Mouse (Mus musculus) lung, embryonic 14.5 days (tissue): Measurements from ENCODE around the gene Ghrhr. TPM values are rescaled to one million over a fixed set of nuclear protein-coding genes. Genes with fewer than 3 reads are reported as not detected.

Experiments used
- ATAC-seq: fragments of 200-750 bp; cut with Nextera tagmentation; 2 replicates; pipeline ENCODE4 v1.8.0; 2017; ENCODE audit warnings: mild to moderate bottlenecking, moderate TSS enrichment, moderate library complexity; ENCODE audit not compliant: insufficient read depth
- DNase-seq: peaks from one replicate; pipeline ENCODE4 v3.0.0-alpha.2; 2015
- H3K27ac ChIP-seq: fragments of 300-500 bp; sonication (generic); 2 replicates; pipeline ENCODE4 v1.5.1; 2014; ENCODE audit warnings: low read depth, mild to moderate bottlenecking, moderate library complexity
- H3K27me3 ChIP-seq: fragments of 300-500 bp; sonication (generic); 2 replicates; pipeline ENCODE4 v1.6.1; 2014; ENCODE audit warnings: low read length, control low read depth; ENCODE audit not compliant: insufficient read depth
- H3K36me3 ChIP-seq: fragments of 300-500 bp; sonication (generic); 2 replicates; pipeline ENCODE4 v1.6.1; 2014; ENCODE audit warnings: control low read depth; ENCODE audit not compliant: insufficient read depth
- H3K4me1 ChIP-seq: fragments of 300-500 bp; sonication (generic); 2 replicates; pipeline ENCODE4 v1.6.1; 2014; ENCODE audit warnings: antibody characterized with exemption, control low read depth; ENCODE audit not compliant: insufficient read depth
- H3K4me2 ChIP-seq: fragments of 300-500 bp; sonication (generic); 2 replicates; pipeline ENCODE4 v1.6.1; 2014; ENCODE audit warnings: mild to moderate bottlenecking
- H3K4me3 ChIP-seq: fragments of 300-500 bp; sonication (generic); 2 replicates; pipeline ENCODE4 v1.5.1; 2014; ENCODE audit warnings: low read depth, low read length
- H3K9ac ChIP-seq: fragments of 300-500 bp; sonication (generic); 2 replicates; pipeline ENCODE4 v1.6.1; 2014
- H3K9me3 ChIP-seq: fragments of 300-500 bp; sonication (generic); 2 replicates; pipeline ENCODE4 v1.6.1; 2016; ENCODE audit warnings: low read depth, low read length, control low read depth
- CTCF ChIP-seq: IDR thresholded peaks from 2 replicates; pipeline ENCODE4 v1.5.1; 2016; ENCODE audit warnings: antibody characterized with exemption, low read depth
- WGBS: fragments of 180-500 bp; shearing (Covaris S2); extraction: QIAGEN DNeasy Blood & Tissue Kit; methylation state at CpG from one replicate; pipeline ENCODE4 v1.1.7; 2014; 5-methylcytosine and 5-hydroxymethylcytosine counted together
- polyA plus RNA-seq: library from polyadenylated mRNA; unstranded; fragments of >200 nt; fragmentation: Nextera tagmentation; extraction: Ambion mirVana; gene quantifications from 2 replicates; pipeline ENCODE4 v1.2.1, GENCODE M21; 2014

Ghrhr gene
- polyA plus RNA-seq, 1 experiment from 2014 or later: not detected

DNA sequence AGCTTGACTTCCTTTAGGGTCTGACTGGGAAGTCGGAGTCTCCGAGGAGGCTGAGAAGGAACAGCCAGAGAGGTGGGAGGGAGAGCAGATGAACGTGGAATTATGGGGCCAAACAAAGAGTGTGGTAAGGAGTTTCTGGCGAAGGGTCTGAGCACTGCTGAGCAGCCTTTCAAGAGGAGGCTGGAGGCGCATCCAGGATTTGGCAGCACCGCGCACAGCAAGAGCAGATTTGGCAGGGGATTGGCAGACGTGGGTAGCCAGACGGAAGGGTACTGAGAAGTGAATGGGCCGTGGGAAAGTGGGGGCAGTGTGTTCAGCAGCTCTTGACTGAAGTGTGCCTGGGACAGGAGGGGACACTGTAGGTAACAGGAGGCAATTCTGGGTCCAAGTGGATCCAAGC, 18.8 kb downstream of the Ghrhr start:
- H3K27me3 ChIP-seq: no peaks in the 10 kb centered on the region; the same call in 1 of the 2 replicates
- WGBS: 67% methylated on average over 10 of the region's 10 CpGs

DNA sequence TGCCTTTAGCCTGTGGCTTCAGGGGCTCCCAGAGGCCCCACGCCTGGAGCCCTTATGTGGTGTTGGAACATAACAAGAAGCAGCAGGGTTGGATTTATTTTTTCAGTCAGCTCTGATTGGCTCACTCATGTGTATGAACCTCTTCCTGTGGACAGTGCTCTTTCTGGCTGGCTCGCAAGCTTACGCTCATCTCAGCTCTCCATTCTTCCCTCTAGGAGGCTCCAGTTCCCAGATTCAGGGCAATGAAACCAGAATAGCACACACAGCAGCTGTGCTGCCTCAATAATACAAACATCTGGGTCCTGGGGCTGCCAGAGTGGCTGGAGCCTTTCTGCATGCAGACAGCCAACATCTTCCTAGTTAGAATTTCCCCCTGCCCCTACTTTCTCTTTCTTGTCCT, 20.1 kb downstream of the Ghrhr start:
- peak overlapping the region; percentile 20; the same call in 1 of the 2 replicates for H3K4me2 ChIP-seq
- DNase-seq: peak; percentile 87
- peak; percentile 59 for TF ChIP-seq CTCF

More for the DNA sequence above, 18.8 kb downstream of the Ghrhr start:
- Histone ChIP-seq H3K27ac (no peak overlapping the region), H3K9ac (no peak overlapping the region), H3K4me2 (no peak overlapping the region), H3K36me3 (no peaks in the 10 kb centered on the region), H3K9me3 (no peaks in the 10 kb centered on the region), H3K4me3 (no peak overlapping the region), H3K4me1 (peaks cover 4% of the 10 kb centered on the region; the same call in 1 of the 2 replicates)
- DNase-seq (no peak), ATAC-seq (no peak)
- no peak for TF ChIP-seq CTCF

DNA sequence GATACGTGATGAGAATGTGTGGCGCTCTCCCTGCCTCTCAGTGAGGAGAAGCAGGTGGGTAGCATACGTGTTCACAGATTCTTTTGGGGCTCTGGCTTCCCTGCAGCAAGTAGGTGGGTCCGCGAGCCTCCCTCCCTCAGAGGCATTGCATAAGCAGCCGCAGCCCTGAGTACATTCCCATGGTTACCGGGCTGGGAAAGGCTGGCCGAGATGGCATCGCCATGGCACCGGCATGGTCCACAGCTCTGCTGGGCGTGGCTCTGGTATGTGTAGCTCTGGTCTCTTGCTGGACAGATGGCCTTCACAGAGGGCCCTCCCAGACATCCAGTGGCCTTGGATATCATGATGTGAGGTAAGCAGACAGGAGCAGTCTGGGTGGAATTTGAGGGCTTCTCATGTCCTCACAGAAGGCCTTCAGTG, 20.5 kb downstream of the Ghrhr start:
- DNase-seq (peak; percentile 43), ATAC-seq (peak; percentile 59; the same call in 1 of the 2 replicates)
- Histone ChIP-seq H3K36me3 (no peaks in the 10 kb centered on the region), H3K9me3 (no peaks in the 10 kb centered on the region), H3K4me1 (peaks cover 4% of the 10 kb centered on the region; the same call in 1 of the 2 replicates), H3K27me3 (no peaks in the 10 kb centered on the region), H3K4me2 (peak overlapping the region; percentile 20; the same call in 1 of the 2 replicates), H3K4me3 (no peak overlapping the region), H3K9ac (no peak overlapping the region), H3K27ac (peak overlapping the region; percentile 32; the same call in 1 of the 2 replicates)
- WGBS: 55% methylated on average over 11 of the region's 11 CpGs
- TF ChIP-seq CTCF: no peak

More for the DNA sequence above, 20.1 kb downstream of the Ghrhr start:
- peaks cover 4% of the 10 kb centered on the region; the same call in 1 of the 2 replicates for H3K4me1 ChIP-seq
- peak overlapping the region; percentile 32; the same call in 1 of the 2 replicates for H3K27ac ChIP-seq
- peak; percentile 87 for ATAC-seq
- H3K9ac ChIP-seq: no peak overlapping the region
- H3K36me3 ChIP-seq: no peaks in the 10 kb centered on the region
- no peaks in the 10 kb centered on the region for H3K9me3 ChIP-seq
- WGBS: 15% methylated on average over 3 of the region's 3 CpGs
- H3K4me3 ChIP-seq: no peak overlapping the region
- H3K27me3 ChIP-seq: no peaks in the 10 kb centered on the region

DNA sequence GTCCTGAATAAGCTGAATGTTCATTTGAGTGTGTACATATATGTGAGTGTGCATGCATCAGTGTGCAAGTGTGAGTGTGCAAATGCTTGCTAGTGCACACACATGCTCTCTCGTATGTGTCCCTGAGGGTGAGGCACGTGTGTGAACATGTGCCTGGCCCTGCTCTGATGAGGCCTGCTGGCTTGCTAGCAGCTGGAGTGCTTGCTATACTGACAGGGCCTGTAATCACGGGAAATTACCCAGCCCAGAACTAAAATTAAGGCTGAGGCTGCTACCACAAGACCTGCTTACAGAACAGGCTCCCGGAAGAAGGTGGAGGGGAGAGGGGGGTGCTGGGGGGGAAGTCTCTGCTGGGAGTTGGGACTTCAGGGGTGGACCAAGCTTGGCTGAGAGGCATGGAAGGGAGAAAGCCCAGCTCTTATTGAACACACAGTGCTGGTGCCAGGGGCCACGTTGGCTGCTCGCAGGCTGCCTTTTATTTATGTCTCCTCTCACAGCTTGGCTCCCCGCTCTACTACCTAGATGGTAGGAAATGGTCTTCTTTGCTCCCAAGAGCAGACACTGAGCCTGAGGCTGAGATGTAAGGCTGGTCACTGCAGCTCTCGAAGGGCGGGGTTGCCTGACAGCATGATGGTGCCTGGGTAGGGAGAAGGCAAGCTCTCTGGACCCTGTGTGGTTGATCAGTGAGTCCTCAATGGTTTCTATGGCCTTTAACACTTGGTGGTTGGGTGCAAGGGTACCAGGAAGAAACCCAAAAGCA, 23.0 kb downstream of the Ghrhr start:
- no peak for DNase-seq
- no peak overlapping the region for H3K4me2 ChIP-seq
- no peak overlapping the region for H3K4me3 ChIP-seq
- no peaks in the 10 kb centered on the region for H3K36me3 ChIP-seq
- no peaks in the 10 kb centered on the region for H3K9me3 ChIP-seq
- peaks cover 4% of the 10 kb centered on the region; the same call in 1 of the 2 replicates for H3K4me1 ChIP-seq
- no peak overlapping the region for H3K27ac ChIP-seq
- WGBS: 77% methylated on average over 9 of the region's 9 CpGs
- no peak for TF ChIP-seq CTCF
- no peak for ATAC-seq
- no peak overlapping the region for H3K9ac ChIP-seq
- H3K27me3 ChIP-seq: no peaks in the 10 kb centered on the region

DNA sequence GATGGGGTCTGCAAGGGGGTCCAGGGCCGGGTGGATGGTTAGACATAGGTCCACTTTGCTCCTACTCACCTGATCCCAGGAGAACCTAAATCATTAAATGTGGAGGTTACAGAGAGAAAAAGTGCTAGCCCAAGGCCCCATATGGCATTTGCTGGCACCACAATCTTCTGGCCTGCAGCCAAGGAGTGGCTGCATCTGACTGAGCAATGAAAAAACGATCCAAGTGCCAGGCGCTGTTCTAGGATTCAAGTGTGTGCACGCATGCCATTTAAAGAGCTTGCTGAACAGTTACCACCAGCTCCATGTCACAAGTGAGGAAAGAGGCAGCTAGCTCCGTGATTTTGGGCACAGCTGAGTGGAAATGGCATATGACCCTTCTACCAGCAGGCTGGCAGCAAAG, 23.8 kb downstream of the Ghrhr start:
- Histone ChIP-seq H3K4me1 (peaks cover 4% of the 10 kb centered on the region; the same call in 1 of the 2 replicates), H3K9ac (no peak overlapping the region), H3K4me3 (no peak overlapping the region), H3K4me2 (no peak overlapping the region), H3K27ac (no peak overlapping the region), H3K9me3 (no peaks in the 10 kb centered on the region), H3K27me3 (no peaks in the 10 kb centered on the region), H3K36me3 (no peaks in the 10 kb centered on the region)
- TF ChIP-seq CTCF: no peak
- no peak for ATAC-seq
- WGBS: 64% methylated on average over 5 of the region's 5 CpGs
- DNase-seq: peak; percentile 43

DNA sequence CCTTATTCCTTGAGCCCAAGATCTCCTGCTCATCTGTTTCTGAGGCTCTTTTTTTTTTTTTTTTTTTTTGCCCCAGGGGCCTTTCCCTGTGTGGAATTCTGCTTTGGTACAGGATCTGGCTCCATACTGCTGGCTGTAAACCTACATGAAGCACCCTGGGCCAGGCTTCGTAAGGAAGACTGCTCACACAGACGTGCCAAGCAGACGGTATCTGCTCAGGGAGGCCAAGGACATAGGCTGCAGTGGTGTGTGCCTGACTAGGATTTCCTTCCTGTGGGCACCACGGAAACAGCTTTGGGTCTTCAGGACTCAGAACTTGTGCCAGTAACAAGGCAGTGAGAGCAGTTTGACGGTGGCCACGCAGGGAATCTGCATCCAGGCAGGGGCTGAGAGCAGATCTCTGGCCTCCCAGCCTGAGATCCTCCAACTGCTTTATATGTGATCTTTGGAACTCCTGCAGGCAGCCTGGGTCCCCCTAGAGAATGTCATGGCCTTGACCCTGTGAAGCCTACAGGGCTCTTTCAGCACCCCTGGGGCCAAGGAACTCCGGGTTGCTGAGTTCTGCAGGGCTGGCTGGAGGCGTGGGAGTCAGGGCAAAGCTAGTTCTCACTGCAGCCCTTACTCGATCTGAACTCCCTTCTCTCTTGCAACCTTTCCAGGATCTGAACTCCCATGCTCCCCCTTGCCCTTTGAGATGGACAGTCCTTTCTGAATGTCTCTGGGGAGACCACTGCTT, 26.1 kb downstream of the Ghrhr start:
- no peak overlapping the region for H3K9ac ChIP-seq
- ATAC-seq (no peak), DNase-seq (no peak)
- no peaks in the 10 kb centered on the region for H3K27me3 ChIP-seq
- no peak for TF ChIP-seq CTCF
- H3K4me1 ChIP-seq: no peaks in the 10 kb centered on the region
- H3K4me2 ChIP-seq: no peak overlapping the region
- H3K9me3 ChIP-seq: no peaks in the 10 kb centered on the region
- no peaks in the 10 kb centered on the region for H3K36me3 ChIP-seq
- H3K27ac ChIP-seq: no peak overlapping the region
- WGBS: 73% methylated on average over 9 of the region's 9 CpGs
- no peak overlapping the region for H3K4me3 ChIP-seq
